Mouse (Mus musculus) hindlimb bud, embryonic 11.5 days (tissue): ENCODE measurements at regions not wholly inside any gene's neighbourhood (a gene's known extent, or its start where the extent isn't known, plus 50 kb on each side); places are given as distances from the start of the nearest gene placed in this dataset.

ENCODE experiments used
- DNase-seq: peaks from one replicate; pipeline ENCODE4 v3.0.0-alpha.2; 2012; ENCODE audit warnings: low read depth, low spot score; ENCODE audit errors: extremely low spot score

DNA sequence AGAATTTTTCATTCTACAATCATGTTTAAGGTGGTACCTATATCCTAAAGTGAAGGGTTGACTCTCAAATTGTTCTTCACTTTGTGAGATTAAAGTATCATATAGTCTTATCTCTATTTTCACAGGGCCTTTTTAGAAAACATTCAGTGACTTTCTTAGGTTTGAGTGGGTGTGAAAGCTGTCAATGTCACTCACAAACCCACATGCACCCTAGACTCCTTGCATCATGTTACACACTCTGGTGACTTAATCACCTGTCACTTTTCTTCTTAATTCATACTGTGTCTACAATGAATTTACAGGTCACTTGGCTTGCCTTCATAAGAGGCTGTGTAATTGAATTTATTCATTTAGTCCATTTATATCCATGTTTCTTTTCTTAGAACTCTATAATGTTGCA, 1026.8 kb upstream of the Alcam start:
- no peak for DNase-seq

DNA sequence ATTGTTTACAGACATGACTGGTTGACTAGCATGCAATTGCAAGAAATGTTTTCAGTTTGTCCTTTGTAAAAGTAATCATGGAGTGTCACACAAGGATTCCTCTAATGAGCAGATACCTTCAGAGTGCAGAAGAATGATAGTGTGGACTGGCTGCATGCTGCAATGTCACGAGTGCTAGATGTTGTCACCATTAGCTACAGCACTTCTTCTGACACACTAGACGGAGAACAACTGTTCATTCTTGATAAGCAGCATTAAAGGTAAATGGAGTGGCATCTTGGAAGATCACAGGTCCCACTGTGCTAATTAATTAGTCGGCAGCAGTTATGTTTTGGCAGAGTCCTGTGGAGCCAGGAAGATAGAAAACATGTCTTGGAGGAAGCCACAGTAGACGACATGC, 985.6 kb upstream of the Alcam start:
- DNase-seq = no peak

DNA sequence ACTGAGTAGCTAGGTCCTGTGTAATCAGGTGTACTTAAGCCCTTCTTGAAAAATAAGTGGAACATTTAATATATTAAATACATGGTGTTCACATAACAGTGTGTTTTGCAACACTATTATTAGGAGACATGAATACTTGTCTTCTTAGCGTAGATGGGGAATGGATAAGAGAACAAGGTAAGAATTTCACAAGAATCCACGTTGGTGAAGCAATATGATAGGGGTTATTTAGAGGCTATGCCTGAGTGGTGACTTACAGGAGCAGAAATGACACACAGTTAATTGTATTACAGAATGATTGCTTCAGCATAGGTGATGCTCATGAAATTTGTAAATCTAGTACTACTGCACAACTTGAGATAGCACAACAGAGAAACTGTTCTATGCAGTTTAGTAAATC, 964.5 kb upstream of the Alcam start:
- DNase-seq = no peak

DNA sequence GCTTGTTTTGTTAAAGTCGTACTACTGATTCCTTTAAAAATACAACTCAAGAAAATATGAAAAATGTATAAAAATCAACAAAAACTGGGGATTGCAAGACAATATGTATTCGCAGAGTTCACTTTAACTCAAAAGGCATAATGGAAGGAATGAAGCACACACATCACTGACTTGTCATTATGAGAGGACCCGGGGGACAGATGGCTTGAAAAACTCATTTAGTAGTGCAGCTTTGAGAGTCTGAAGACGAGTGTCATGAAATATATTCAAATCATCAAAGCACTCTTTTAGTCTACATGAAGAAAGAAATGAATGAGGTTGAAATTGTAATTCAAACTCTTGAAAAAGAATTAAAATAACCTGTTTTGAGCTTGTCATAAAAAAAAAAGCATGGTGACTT, 931.3 kb upstream of the Alcam start:
- no peak for DNase-seq

DNA sequence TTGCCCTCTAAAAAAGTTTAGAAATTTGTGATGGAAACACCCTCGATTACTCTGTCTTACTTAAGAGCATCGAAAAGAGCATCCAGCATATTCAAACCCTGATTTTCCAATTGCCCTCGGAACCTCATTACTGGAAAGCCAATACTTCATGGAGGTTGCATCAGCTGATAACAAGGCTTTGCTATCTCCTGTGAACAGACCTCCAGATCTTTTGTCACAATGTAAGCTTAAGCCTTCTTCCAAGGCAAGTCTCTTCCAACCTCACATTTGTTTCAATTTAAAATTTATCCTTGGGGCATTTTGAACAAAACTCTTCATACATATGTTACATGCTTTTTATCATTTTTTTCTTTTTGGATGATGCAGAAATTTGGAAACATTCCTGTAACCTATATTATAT, 888.3 kb upstream of the Alcam start:
- DNase-seq = no peak

DNA sequence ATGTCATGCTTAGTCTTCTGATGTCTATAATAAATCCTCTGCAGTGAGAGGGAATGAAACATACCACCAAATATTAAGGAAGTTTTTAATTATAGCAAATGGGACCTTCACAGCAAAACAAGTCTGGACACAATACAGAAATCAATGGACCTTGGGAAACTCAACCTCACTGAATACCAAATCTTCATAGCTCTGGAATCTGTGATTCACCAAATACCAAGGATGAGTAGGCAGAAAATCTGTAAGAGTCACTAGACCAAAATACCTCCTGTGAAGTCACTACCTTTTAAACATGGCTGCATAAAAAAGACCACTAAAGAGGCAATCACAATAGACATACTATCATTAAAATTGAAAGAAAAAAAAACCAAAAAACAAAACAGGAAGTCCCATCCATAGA, 872.5 kb upstream of the Alcam start:
- no peak for DNase-seq

DNA sequence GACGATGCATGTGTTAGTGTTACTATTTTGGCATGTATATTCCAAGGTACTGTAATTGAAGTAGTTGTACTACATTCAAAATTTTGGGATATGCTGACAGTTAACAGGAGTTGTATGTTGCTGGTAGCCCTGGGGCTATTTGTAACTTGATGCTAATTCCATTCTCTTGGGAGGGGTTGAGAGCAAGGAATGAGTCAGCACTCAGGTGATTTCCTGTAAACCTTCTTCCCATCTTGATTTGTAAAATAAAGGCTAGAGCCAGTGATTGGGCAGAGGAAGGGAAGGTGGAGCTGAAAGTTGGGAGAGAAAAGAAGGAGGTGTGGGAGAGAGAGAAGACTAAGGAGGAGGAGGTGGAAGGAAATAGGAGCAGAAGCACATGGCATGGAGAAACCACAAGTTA, 838.2 kb upstream of the Alcam start:
- DNase-seq = no peak

DNA sequence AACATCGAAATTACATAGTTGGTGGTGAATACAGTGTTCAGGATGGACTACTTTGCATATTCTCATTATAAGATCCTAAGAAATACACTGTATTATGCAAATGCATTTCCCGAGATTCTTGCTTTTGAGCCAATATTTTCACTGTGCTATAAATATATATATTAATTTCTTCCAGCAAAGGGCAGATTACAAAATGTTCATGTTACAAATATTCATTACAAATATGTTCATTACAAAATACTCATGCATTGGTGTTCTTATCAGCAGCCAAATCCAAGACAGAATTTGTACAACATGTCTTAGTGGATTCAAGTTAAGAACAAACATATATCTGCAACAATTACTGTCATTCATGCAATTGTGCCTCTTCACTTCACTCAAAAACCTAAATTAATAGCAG, 828.1 kb upstream of the Alcam start:
- DNase-seq = no peak

DNA sequence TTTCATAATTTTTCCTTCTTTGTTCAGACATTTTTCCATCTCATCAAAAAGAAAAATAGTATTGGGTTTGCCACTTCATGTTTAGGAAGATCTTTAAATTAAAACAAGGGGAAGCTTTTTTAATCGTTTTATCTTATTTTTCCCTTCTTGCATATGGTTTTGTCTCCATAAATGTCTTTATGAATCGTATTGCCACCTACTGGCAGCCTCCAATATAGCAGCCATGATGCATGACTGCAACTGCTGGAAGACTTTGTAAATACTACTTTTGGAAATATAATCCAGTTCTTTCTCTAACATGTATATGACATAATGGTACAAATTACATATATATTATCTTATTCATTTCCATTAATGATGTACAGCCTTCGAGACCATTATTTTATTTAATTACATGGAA, 812.2 kb upstream of the Alcam start:
- peak; percentile 39 for DNase-seq

DNA sequence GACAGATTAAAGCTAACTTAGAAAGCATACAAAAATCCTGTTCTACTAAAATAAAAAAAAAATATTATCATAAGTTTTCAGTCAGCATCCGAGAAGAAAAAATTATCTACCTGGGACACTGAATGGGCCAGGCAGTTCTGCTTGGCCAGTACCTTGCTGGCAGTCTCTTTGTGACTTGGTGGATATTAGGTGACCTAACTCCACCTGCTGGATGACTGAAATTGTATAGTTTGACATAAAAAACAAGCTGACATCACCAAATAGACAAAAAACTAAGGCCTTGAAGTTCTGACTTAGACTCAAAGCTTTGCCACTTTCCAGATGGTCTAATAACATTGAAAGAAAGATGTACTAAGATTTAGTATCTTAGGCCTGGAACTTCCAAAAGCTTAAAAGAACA, 791.5 kb upstream of the Alcam start:
- DNase-seq = no peak

DNA sequence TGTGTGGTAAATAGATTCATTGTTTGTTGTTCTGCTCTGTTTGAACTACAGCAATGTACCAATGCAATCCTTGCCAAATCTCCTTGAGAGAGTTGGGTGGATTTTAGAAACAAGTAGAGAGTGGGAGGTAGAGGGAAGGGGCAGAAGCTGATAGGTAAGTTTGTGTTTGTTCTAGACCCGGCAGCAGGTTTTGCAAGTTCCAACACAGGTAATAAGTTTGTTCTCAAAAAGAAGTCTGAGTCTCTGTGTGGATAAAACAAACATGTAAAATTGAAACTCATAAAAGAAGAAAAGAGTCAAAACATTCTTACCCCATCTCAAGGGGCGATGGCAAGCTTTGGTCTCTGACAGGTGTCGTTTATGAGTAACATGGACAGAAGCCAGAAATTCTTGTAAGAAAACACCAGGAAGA, 788.3 kb upstream of the Alcam start:
- DNase-seq = no peak

DNA sequence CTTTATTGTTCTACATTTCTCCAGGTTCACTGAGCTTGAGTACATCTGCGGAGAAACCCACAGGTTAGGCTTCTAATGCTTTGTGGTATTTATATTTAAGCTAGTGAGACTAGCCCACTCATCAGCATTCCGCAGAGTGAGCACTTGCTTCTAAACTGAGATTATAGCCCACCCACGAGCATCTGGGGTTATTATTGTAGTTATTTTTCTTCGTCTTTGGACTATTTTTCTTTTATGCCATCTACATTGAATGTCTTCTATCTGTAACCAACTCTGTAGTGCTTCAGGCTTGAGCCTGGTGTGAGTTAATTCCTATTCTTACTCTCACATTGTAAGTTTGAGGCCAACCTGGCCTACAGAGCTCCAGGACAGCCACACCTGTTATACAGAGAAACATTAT, 765.0 kb upstream of the Alcam start:
- DNase-seq = no peak

DNA sequence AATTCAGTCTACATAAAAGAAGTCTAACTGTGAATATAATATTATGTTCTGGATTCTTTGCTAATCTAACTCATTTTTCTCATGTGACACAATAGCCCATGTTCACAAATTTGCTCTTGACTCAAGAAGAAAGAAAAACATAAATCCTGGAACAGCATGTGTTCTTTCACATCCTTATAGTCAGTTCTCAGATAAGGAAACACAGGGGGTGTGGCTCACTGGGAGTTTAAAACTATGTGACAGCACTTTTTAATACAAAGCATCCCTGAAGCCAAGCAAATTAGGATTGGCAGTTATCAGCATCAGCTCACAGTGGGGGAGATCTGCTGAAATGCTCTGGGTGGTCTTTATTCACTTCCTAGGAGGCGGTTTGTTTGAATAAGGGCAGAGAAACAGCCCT, 747.6 kb upstream of the Alcam start:
- DNase-seq = no peak

DNA sequence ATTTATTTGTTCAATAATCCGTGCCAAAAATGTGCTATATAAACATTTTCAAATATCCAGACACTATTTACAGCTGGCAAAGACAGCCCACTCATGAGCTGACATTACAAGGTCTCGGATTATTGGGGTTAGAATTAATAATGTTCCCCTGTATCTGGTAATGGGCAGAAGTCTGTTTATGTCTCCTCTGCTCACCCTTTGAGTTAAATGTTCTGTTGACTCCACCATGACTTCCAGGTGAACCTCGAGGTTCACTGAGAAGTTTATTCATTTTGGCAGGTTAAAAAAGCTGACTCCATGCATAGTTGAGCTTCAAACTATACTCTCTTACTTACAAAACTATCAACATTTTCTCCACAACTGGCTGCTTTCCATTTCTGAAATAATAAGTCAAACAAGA, 732.6 kb upstream of the Alcam start:
- DNase-seq = no peak

DNA sequence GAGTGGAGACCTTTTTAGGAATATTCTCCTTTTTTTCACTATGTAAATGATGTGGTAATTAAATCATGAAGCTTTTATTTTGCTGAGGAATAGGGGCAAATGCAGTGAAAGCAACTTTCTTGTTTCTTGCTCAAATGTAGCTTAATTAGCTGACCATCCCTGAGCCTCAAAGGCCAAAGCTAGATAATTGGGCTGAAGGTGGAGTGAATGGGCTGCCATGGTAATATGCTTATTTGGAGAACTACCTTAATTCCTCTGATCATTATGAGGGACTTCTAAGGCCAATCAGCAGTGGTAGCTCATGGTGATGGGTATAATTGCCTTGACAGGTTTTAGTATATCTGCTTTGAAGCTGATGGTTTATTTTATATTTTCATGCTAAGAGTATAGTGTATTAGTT, 702.5 kb upstream of the Alcam start:
- no peak for DNase-seq

DNA sequence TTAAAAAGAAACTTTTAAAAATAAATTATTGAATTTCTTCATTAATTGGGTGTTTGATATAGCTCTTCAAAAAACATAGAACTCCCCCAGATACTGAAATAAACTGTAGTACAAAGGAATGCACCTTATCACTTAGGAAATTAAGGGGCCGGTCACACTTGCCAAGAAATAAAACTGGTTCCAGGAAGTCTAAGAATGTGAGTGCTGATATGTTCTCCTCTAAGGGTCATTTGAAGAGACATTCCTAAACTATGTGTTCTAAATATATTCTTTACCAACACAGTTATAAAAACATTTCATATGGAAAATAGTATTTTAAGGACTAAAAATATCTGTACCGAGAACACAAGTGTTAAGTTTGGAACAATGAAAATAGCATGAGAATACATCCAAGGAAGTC, 676.8 kb upstream of the Alcam start:
- DNase-seq = no peak

DNA sequence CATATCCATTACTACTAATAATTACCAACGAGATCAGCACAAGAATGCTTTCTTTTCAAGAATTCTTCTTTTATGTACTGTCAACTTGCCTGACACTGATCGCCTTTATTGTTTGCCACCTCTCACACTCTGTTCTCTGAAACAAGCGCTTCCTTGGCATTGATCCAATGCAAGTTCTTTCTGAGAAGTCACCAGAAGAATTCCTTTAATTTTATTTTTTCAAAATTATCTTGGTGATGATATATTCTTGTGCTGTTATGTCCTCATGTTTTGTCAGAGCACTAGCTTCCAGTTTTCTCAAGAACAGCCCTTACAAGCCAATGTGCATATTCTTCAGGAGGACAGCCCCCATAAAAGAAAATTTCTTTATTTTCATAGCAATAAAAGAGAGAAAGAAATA, 654.9 kb upstream of the Alcam start:
- no peak for DNase-seq

DNA sequence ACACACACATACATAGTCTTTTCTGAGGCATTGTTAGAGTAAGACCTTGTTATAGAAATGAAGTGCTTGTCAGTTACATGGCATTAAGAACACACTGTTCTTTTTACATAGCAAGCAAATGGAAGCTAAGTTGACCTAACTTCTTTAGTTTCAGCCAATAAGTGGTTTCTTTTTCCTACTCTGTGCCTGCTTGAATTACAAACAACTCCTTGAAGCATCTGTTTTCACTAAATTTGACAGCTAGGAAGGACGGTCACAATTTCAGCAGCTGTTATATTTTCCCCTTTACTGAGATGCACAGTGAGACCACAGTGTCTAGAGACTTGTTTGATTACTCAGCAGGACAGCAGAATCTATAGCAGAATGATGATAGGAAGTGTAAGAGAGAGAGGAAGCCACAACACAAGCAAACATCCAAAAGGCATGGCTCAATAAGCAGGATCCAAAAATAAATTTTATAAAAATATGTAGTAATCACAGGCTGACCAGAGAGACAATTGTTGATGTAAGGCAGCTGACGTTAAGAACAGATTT, 641.6 kb upstream of the Alcam start:
- DNase-seq = peak; percentile 16

DNA sequence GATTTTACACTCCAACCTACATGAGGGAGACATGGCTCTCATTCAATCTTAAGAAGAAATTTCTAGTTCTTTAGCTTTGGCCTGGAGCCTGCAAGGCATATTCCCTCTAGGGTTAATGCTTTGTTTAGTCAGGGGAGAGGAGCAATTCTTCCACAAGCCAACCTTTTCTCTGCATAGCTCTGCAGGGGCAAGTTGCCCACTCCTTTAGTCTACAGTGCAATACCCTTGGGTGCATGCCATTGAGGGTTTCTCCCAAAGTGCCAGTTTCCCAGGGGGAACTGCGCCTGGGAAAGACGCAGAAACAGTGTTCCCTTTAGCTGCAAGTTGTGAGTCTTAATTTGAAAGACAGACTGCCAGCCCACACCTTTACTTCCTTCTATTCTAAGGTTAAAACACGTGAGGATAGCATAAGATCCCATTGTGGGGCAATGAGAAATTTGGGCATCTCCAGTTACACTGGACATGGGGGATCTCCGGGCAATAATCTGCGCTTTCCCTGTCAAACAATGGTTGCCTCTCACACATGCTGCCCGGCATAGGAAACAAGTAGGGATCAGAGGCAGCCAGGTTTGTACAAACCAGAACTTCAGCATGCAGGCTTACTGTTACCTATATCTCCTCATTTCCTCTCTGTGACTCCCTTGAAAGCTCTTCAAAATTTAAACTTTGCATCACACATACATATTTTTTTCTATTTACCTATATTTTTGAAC, 620.1 kb upstream of the Alcam start:
- no peak for DNase-seq

DNA sequence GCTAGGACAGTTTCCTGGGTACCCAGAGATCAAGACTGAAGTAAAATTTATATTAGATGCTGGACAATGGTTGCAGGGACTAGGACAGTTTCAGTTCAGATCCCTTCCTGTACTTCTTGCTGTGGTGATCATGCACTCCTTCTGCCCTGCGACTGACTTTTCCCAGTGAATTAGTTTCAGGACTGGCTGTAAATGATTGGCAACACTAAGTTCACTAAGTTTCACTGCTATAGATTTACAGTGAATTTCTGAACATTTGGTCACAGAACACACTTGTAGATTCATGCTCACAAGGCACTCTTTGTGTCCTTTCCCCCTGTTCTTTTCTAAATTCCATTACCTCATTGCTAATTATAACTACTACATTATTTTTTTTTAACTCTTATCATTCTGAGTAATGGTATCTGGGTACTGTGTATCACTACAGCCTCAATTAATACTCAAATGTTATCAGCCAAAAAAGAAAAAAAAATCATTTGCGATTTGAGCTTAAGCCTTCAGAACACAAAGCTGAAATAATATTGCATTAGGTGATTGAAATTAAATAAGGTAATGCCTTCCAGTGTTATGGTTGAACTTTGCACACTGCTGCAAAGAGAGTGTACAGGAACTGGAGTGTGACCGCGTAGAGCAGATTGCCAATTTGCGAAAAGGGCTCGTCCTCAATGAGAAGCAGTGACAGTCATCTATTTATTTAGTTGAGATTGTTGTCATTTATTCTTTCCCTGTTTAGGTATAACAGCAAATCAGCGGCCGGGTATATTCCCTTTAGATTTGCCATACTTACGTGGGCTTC, 618.2 kb upstream of the Alcam start:
- DNase-seq = no peak

DNA sequence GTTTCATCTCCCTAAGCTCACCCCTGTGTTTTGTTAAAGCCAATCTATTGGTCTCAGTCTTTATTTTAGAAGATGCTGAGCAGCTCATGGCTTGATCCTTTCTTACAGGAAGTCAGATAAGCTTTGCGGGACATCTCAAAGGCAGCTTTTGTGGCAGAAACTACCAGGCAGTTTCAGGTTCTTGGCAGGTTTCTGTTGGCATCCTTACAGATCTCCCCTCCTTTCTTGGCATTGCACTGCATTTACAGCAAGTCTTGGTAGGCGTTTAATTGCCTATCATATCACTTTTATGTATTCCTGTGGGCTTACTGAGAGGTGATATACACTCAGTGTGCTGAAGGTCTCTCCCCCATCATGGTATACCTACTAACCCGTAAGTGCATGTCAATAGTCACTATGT, 610.3 kb upstream of the Alcam start:
- no peak for DNase-seq

DNA sequence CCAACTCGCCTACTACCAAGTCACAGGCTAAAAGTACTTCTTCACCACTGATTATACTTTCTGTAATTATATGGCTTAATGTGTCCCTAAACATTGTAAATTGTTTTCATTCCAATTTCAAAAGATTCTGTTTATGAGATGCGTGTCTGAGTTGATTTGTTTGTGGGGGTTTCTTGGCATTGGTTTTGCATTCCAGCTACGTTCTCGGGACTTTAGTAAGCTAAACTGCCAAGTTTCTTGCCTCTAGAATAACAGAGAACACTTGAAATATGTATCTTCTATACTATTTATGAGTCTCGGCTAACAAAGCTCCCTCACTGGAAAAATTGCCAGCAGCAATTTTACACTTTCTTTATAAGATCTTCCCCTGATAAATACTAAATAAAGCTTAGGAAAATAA, 609.2 kb upstream of the Alcam start:
- no peak for DNase-seq

DNA sequence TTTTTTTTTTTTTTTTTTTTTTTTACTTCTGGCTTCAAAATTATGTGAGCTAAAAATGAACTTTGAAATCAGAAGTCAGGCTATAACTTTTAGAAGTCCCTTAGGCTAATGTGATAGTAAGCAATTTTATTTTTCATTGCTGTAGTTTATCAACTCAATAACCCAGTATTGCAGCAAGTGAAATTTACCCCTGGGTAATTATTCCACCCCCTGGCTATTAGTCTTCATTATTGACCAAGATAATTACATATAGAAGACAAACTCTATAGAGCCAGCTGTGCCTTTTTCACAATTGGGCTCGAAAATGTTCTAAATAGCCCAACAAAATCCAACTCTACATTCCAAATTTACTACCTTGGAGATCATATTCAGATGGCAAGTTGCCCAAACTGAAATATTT, 572.2 kb upstream of the Alcam start:
- DNase-seq = no peak
